26 mouse cellular contexts compared by ENCODE assay signal in the genomic region with DNA sequence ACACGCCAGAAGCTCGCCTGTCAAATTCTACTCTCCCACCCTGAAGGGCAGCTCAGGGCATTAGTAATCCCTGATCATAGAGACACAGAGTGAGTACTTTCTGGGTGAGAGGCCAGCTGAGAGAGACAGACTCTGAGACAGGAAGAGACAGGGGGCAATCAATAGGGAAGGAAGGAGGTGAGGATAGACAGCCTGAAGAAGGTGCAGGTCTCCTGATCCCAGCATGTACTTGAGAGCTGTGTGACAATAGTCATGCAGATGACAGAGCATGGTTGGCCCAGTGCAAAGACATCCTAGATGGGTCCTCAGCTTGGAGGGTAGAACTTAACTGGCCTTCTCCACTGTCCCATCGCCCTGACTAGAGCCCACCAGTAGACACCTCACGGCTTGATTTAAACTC.
A peak's percentile ranks its signal among the peaks of the same experiment; 100 is the strongest.
DNase-seq lines count a peak whose midpoint lies in the region; ATAC-seq lines count a peak whose summit lies in the region.
"Had no signal": no experiment of that assay in that cellular context is flagged by ENCODE, and none has a peak within 500 bp of the region (broad histone marks: within the 10 kb centered on the region; RNA-seq: fewer than 3 reads in every experiment).

No protein-coding gene starts in this region.

- no peak overlapping the region for H3K4me3 ChIP-seq in neural tube, embryonic 11.5 days (ENCODE audit: low read depth, low read length)
- H3K4me3 ChIP-seq: embryonic facial prominence, embryonic 13.5 days; embryonic facial prominence, embryonic 15.5 days; erythroblast, embryonic 14.5 days; forebrain, embryonic 10.5 days; forebrain, embryonic 12.5 days had no signal

- H3K4me2 ChIP-seq in neural tube, embryonic 11.5 days (ENCODE audit: low read depth): no peak overlapping the region
- H3K4me2 ChIP-seq: embryonic facial prominence, embryonic 13.5 days; embryonic facial prominence, embryonic 15.5 days; forebrain, embryonic 12.5 days had no signal

- no peak overlapping the region for H3K27ac ChIP-seq in neural tube, embryonic 11.5 days (ENCODE audit: low read depth, low read length)
- H3K27ac ChIP-seq: embryonic facial prominence, embryonic 13.5 days; embryonic facial prominence, embryonic 15.5 days; forebrain, embryonic 10.5 days; forebrain, embryonic 12.5 days had no signal

- ATAC-seq in neural tube, embryonic 11.5 days (ENCODE audit: insufficient read depth, low FRiP score, low TSS enrichment): no peak
- ATAC-seq: activated CD4-positive, CD25-positive, alpha-beta regulatory T cell, adult 4 months; CD4-positive, CD25-positive, alpha-beta regulatory T cell, adult 4 months; forebrain, embryonic 14.5 days; forebrain, embryonic 16.5 days; Patski had no signal

- intact Hi-C loops in heart, postnatal 10 days (cut with DNase I): loop anchor here (5.0 kb wide), 1 partner anchor 91 kb away; a partner anchor contains a TSS

- H3K36me3 ChIP-seq in neural tube, embryonic 11.5 days (ENCODE audit: control insufficient read depth, insufficient read depth, low read length): peaks cover 2% of the 10 kb centered on the region
- H3K36me3 ChIP-seq: embryonic facial prominence, embryonic 15.5 days; G1E had no signal

- no peak overlapping the region for H3K9ac ChIP-seq in neural tube, embryonic 11.5 days (ENCODE audit: low read length)
- H3K9ac ChIP-seq: embryonic facial prominence, embryonic 13.5 days; embryonic facial prominence, embryonic 15.5 days; forebrain, embryonic 12.5 days had no signal

- WGBS in neural tube, embryonic 11.5 days: 91% methylated on average over 4 of the region's 4 CpGs

- no peaks in the 10 kb centered on the region for H3K27me3 ChIP-seq in neural tube, embryonic 11.5 days (ENCODE audit: control insufficient read depth, insufficient read depth, low read length)
- H3K27me3 ChIP-seq: embryonic facial prominence, embryonic 13.5 days; embryonic facial prominence, embryonic 15.5 days; forebrain, embryonic 12.5 days had no signal

- DNase-seq in heart, adult 11 months: peak; percentile 71
- DNase-seq in heart, postnatal 10 days: no peak
- DNase-seq in neural tube, embryonic 11.5 days (ENCODE audit: low spot score): peak; percentile 30
- no peak for DNase-seq in neural tube, embryonic 10.5 days (ENCODE audit: extremely low spot score, low spot score)
- DNase-seq in kidney, adult 18-20 months: no peak
- DNase-seq: adrenal gland, adult 8-10 months; adrenal gland, postnatal 14 days; adrenal gland, postnatal 36 days; B cell, adult 2 months; cerebellum, adult 11-12 months; cerebellum, adult 2 months; cerebellum, adult 9-10 months; cerebellum, postnatal 10 days; cerebellum, postnatal 25 days; embryo, embryonic 11 days had no signal

- no peaks in the 10 kb centered on the region for H3K4me1 ChIP-seq in neural tube, embryonic 11.5 days (ENCODE audit: control insufficient read depth, insufficient read depth, low read length)
- H3K4me1 ChIP-seq: embryonic facial prominence, embryonic 15.5 days; forebrain, embryonic 12.5 days had no signal

- no peaks in the 10 kb centered on the region for H3K9me3 ChIP-seq in neural tube, embryonic 11.5 days (ENCODE audit: control insufficient read depth, low read length)
- H3K9me3 ChIP-seq: embryonic facial prominence, embryonic 13.5 days; embryonic facial prominence, embryonic 15.5 days; forebrain, embryonic 10.5 days; forebrain, embryonic 12.5 days; G1E had no signal

Comparison
In these comparisons a context has a peak if more than half of its experiments do, and no peak if none do; other contexts are left out.
1. DNase-seq: peak in heart, adult 11 months (single experiment) and neural tube, embryonic 11.5 days (single experiment); none in heart, postnatal 10 days (0 of 2), neural tube, embryonic 10.5 days (single experiment) and kidney, adult 18-20 months (single experiment).